Mouse (Mus musculus) kidney, postnatal 0 days (tissue): ENCODE measurements around the gene Npas2. TPM values are rescaled to one million over a fixed set of nuclear protein-coding genes. Genes with fewer than 3 reads are reported as not detected.

Source experiments
- ATAC-seq: fragments of 200-750 bp; cut with Nextera tagmentation; replicated peaks from 2 replicates; pipeline ENCODE4 v1.8.0; 2017; ENCODE audit warnings: low read depth, moderate number of reproducible peaks, moderate TSS enrichment, moderate library complexity; ENCODE audit not compliant: low FRiP score
- DNase-seq: peaks from one replicate; pipeline ENCODE4 v3.0.0-alpha.2; 2016; ENCODE audit warnings: low spot score
- H3K27ac ChIP-seq: fragments of 300-500 bp; sonication (generic); 2 replicates; pipeline ENCODE4 v1.5.1; 2014; ENCODE audit warnings: mild to moderate bottlenecking
- H3K27me3 ChIP-seq: fragments of 300-500 bp; sonication (generic); 2 replicates; pipeline ENCODE4 v1.6.1; 2014; ENCODE audit warnings: low read length, mixed read lengths; ENCODE audit not compliant: insufficient read depth
- H3K36me3 ChIP-seq: fragments of 300-500 bp; sonication (generic); 2 replicates; pipeline ENCODE4 v1.6.1; 2014; ENCODE audit warnings: low read length, mixed read lengths; ENCODE audit not compliant: insufficient read depth
- H3K4me1 ChIP-seq: fragments of 300-500 bp; sonication (generic); replicated peaks from 2 replicates; pipeline ENCODE4 v1.6.1; 2014; ENCODE audit warnings: antibody characterized with exemption, low read length, mixed read lengths; ENCODE audit not compliant: insufficient read depth
- H3K4me2 ChIP-seq: fragments of 300-500 bp; sonication (generic); 2 replicates; pipeline ENCODE4 v1.6.1; 2014; ENCODE audit warnings: mild to moderate bottlenecking, low read length, moderate library complexity, mixed read lengths
- H3K4me3 ChIP-seq: fragments of 300-500 bp; sonication (generic); replicated peaks from 2 replicates; pipeline ENCODE4 v1.5.1; 2014; ENCODE audit warnings: low read depth, low read length
- H3K9ac ChIP-seq: fragments of 300-500 bp; sonication (generic); 2 replicates; pipeline ENCODE4 v1.6.1; 2014; ENCODE audit warnings: low read depth, low read length
- H3K9me3 ChIP-seq: fragments of 300-500 bp; sonication (generic); replicated peaks from 2 replicates; pipeline ENCODE4 v1.6.1; 2016; ENCODE audit warnings: low read length, inconsistent platforms, mixed read lengths
- CTCF ChIP-seq: IDR thresholded peaks from 2 replicates; pipeline ENCODE4 v1.5.1; 2016; ENCODE audit warnings: antibody characterized with exemption, low read depth, mild to moderate bottlenecking, moderate library complexity
- WGBS: fragments of 180-500 bp; shearing (Covaris S2); extraction: QIAGEN DNeasy Blood & Tissue Kit; methylation state at CpG from one replicate; pipeline ENCODE4 v1.1.7; 2014; 5-methylcytosine and 5-hydroxymethylcytosine counted together
- polyA plus RNA-seq: library from polyadenylated mRNA; unstranded; fragments of >200 nt; fragmentation: Nextera tagmentation; extraction: Ambion mirVana; gene quantifications from 2 replicates; pipeline ENCODE4 v1.2.1, GENCODE M21; 2015

Gene Npas2
- polyA plus RNA-seq, 1 experiment from 2014 or later = 1.4 TPM

GRCm38 (mm10) chr1:39193862-39194675 lies 538 bp downstream of the Npas2 start:
- H3K4me3 ChIP-seq = peak overlapping the region; percentile 71
- peak overlapping the region; percentile 87 for H3K4me2 ChIP-seq
- H3K9ac ChIP-seq = peak overlapping the region; percentile 75
- WGBS = under 1% methylated on average over 74 of the region's 76 CpGs
- H3K36me3 ChIP-seq = no peaks in the 10 kb centered on the region
- no peak for TF ChIP-seq CTCF
- DNase-seq (peak; percentile 39), ATAC-seq (0 out of 2 replicates have a peak, but pooled peaks have one; percentile 44)
- peak overlapping the region; percentile 42 for H3K27ac ChIP-seq
- H3K4me1 ChIP-seq = peaks cover 9% of the 10 kb centered on the region
- peaks cover 14% of the 10 kb centered on the region for H3K27me3 ChIP-seq
- H3K9me3 ChIP-seq = no peaks in the 10 kb centered on the region

- Histone ChIP-seq H3K9me3 (no peaks in the 10 kb centered on the region), H3K36me3 (no peaks in the 10 kb centered on the region), H3K4me1 (peaks cover 9% of the 10 kb centered on the region), H3K9ac (peak overlapping the region; percentile 75; the same call in 1 of the 2 replicates), H3K4me2 (peak overlapping the region; percentile 87), H3K27ac (no peak overlapping the region), H3K4me3 (peak overlapping the region; percentile 71; the same call in 1 of the 2 replicates), H3K27me3 (peaks cover 14% of the 10 kb centered on the region)
- ATAC-seq (no peak), DNase-seq (no peak)
- TF ChIP-seq CTCF = no peak
- 4% methylated on average over 11 of the region's 11 CpGs for WGBS
These were observed 1.4 kb downstream of the Npas2 start for GRCm38 (mm10) chr1:39194959-39195358.

GRCm38 (mm10) chr1:39196126-39196525 lies 2.6 kb downstream of the Npas2 start:
- H3K4me2 ChIP-seq = no peak overlapping the region
- no peaks in the 10 kb centered on the region for H3K9me3 ChIP-seq
- peaks cover 9% of the 10 kb centered on the region for H3K4me1 ChIP-seq
- H3K4me3 ChIP-seq = no peak overlapping the region
- no peak for ATAC-seq
- no peak overlapping the region for H3K9ac ChIP-seq
- TF ChIP-seq CTCF = no peak
- 32% methylated on average over 6 of the region's 6 CpGs for WGBS
- no peaks in the 10 kb centered on the region for H3K36me3 ChIP-seq
- H3K27me3 ChIP-seq = peaks cover 14% of the 10 kb centered on the region
- no peak overlapping the region for H3K27ac ChIP-seq
- DNase-seq = peak; percentile 44

DNA sequence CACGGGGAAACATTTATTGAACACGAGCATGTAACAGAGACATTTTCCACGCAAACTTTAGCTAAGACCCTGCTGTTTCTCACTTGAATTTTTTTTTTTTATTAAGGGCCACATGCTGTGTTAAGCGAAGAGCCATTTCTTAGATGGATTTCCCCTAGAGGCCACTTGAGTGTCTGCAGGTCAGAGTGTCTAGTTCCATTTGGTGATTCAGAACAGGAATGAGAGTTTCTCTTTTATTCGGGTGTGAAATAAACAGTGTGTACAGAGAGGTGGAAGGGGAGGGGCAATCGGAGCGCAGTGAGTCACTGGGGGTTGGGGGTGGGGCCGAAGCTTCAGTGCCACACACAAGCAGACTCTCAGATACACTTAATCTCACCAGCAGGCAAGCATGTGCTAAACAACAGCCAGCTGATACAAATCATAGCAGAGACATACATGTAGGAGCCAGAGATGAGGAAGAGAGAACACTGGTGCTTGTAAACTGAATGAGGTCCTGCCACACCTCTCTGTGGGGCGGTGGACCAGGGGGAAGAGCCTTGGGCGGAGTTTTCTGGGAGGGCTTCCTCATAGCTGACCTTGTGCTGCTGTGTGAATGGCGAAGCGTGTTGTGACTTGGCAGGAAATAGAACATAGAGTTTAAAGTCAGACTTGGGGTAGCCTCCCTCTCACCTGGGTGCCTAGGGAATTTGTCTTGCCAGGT lies 3.3 kb downstream of the Npas2 start:
- peak; percentile 50; the same call in 1 of the 2 replicates for TF ChIP-seq CTCF
- Histone ChIP-seq H3K4me3 (no peak overlapping the region), H3K36me3 (no peaks in the 10 kb centered on the region), H3K27ac (no peak overlapping the region), H3K27me3 (peaks cover 14% of the 10 kb centered on the region), H3K4me1 (peaks cover 9% of the 10 kb centered on the region), H3K4me2 (no peak overlapping the region), H3K9ac (no peak overlapping the region), H3K9me3 (no peaks in the 10 kb centered on the region)
- DNase-seq (peak; percentile 58), ATAC-seq (0 out of 2 replicates have a peak, but pooled peaks have one; percentile 15)
- 60% methylated on average over 12 of the region's 12 CpGs for WGBS

GRCm38 (mm10) chr1:39205021-39205420 lies 11.5 kb downstream of the Npas2 start:
- WGBS = 66% methylated on average over 10 of the region's 10 CpGs
- Histone ChIP-seq H3K27me3 (no peaks in the 10 kb centered on the region), H3K9ac (no peak overlapping the region), H3K27ac (no peak overlapping the region), H3K4me3 (no peak overlapping the region), H3K4me1 (no peaks in the 10 kb centered on the region), H3K36me3 (no peaks in the 10 kb centered on the region), H3K4me2 (no peak overlapping the region), H3K9me3 (no peaks in the 10 kb centered on the region)
- ATAC-seq (no peak), DNase-seq (no peak)
- no peak for TF ChIP-seq CTCF

- WGBS = 78% methylated on average over 4 of the region's 4 CpGs
- Histone ChIP-seq H3K4me3 (no peak overlapping the region), H3K27ac (no peak overlapping the region), H3K4me1 (no peaks in the 10 kb centered on the region), H3K4me2 (no peak overlapping the region), H3K9me3 (no peaks in the 10 kb centered on the region), H3K9ac (no peak overlapping the region), H3K36me3 (no peaks in the 10 kb centered on the region), H3K27me3 (no peaks in the 10 kb centered on the region)
- DNase-seq (no peak), ATAC-seq (no peak)
- no peak for TF ChIP-seq CTCF
These were observed 12.2 kb downstream of the Npas2 start for GRCm38 (mm10) chr1:39205697-39206096.
